Mouse (Mus musculus) kidney, adult 2 months (tissue): ENCODE results near the gene Crocc.

ENCODE experiments used
- CTCF ChIP-seq: fragments of 200-500 bp; conservative IDR thresholded peaks from 2 replicates; pipeline ENCODE4 v1.5.1; 2011; ENCODE audit warnings: low read depth, mild to moderate bottlenecking, control low read depth, low read length, moderate library complexity, mixed read lengths; ENCODE audit not compliant: insufficient read depth, insufficient read length
- POLR2A ChIP-seq: fragments of 200-500 bp; IDR thresholded peaks from one replicate; pipeline ENCODE4 v1.6.1; 2011; ENCODE audit warnings: low read depth, low read length, control low read depth

DNA sequence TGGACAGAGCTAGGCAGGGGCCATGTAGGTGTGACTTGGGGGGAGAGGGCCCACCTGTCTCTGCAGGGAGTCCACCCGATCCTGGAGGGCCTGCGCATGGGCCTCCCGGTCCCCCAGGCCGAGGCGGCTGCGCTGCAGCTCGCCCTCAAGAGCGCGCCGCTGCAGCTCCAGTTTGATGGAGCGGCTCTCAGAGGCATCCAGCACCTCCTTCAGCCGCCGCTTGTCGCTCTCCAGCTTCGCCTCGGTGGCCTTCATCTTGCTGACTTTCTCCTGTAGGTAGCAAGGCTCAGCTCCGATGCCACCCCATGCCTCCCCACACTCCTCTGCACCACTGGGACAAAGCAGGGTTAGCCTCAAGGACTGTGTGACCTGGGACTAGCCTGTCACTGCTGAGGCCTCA is 40.1 kb downstream of the Crocc start:
- no peak for TF ChIP-seq CTCF
- TF ChIP-seq POLR2A, result no peak
